Mouse (Mus musculus): ENCODE results near the gene Chn1. TPM values are rescaled to one million over a fixed set of nuclear protein-coding genes. Genes with fewer than 3 reads are reported as not detected.

The Chn1 gene
- polyA plus RNA-seq, 1 experiment from 2014 or later = 93.8 TPM

GRCm38 (mm10) chr2:73657961-73658360 lies 117.2 kb downstream of the Chn1 start:
- Histone ChIP-seq H3K4me1 (peaks cover 28% of the 10 kb centered on the region), H3K9me3 (replicated peaks) (no peaks in the 10 kb centered on the region), H3K36me3 (no peaks in the 10 kb centered on the region), H3K9ac (no peak overlapping the region), H3K27me3 (no peaks in the 10 kb centered on the region), H3K27ac (no peak overlapping the region), H3K4me3 (no peak overlapping the region), H3K4me2 (replicated peaks) (no peak overlapping the region)
- ATAC-seq (ENCODE audit: low FRiP score) = no peak
- WGBS = 88% methylated on average over 3 of the region's 3 CpGs

DNA sequence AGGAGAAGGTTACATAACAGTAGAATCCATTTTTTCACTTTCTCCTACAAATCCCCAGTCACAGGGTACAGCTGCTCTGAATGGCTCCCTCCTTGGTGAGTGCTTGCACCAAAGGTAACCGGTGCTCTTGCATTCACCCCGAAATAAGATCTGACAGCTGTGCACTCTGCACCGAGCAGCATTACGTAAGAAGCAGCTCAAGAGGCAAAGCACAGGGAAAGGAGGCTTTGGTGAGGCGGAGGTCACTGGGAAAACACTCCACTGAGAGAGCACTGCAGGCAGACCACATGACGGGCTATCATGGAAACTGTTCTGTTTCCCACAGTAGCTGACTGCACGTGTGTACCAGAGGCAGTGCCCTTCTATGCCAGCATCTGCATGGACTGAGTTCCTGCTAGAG lies 118.0 kb downstream of the Chn1 start:
- H3K4me3 ChIP-seq = no peak overlapping the region
- H3K9ac ChIP-seq = no peak overlapping the region
- no peak overlapping the region for H3K4me2 ChIP-seq (replicated peaks)
- 52% methylated on average over 7 of the region's 7 CpGs for WGBS
- no peaks in the 10 kb centered on the region for H3K9me3 ChIP-seq (replicated peaks)
- ATAC-seq (ENCODE audit: low FRiP score) = no peak
- no peaks in the 10 kb centered on the region for H3K27me3 ChIP-seq
- no peak overlapping the region for H3K27ac ChIP-seq
- peaks cover 28% of the 10 kb centered on the region for H3K4me1 ChIP-seq
- H3K36me3 ChIP-seq = no peaks in the 10 kb centered on the region

DNA sequence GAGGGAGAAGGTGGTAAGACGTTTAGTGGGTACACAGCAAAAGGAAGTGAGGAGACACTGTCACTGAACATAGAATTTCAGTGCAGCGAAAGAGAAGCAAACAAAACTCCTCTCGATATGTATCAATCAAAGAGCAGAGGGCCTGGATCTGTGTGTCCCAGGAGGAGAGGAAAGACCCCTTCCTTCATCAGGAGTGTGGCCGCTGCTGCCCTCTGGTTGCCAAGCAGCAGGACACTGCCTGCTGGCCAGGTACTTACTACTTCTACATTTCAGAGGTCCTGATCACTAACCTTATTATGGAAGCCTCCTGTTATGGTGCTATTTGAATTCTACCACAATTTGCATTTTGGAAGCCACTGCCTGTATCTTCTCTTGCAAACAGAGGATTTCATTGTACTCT lies 119.5 kb downstream of the Chn1 start:
- H3K9me3 ChIP-seq (replicated peaks) = no peaks in the 10 kb centered on the region
- H3K27me3 ChIP-seq = no peaks in the 10 kb centered on the region
- H3K36me3 ChIP-seq = no peaks in the 10 kb centered on the region
- ATAC-seq (ENCODE audit: low FRiP score) = no peak
- H3K4me3 ChIP-seq = no peak overlapping the region
- no peak overlapping the region for H3K4me2 ChIP-seq (replicated peaks)
- WGBS = 72% methylated on average over 4 of the region's 4 CpGs
- H3K4me1 ChIP-seq = peaks cover 23% of the 10 kb centered on the region
- H3K27ac ChIP-seq = no peak overlapping the region
- H3K9ac ChIP-seq = no peak overlapping the region

DNA sequence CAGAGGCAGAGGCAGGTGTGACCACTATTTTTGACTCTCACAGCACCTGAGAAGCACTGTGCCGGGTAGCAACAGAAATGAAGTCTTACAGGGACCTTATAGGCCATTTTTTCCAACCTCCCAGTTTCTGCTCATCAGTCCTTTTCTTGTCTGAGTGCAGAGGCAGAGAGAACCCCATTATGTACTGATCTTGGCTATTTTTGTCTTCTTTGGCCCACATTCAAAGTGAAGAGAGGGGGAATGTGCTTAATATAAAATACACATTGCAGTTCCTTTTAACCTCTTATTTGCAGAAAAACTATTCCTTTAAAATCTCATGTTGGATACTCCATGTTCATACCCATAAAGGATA lies 120.3 kb downstream of the Chn1 start:
- Histone ChIP-seq H3K27ac (no peak overlapping the region), H3K36me3 (no peaks in the 10 kb centered on the region), H3K4me3 (no peak overlapping the region), H3K9me3 (replicated peaks) (no peaks in the 10 kb centered on the region), H3K4me1 (peaks cover 16% of the 10 kb centered on the region), H3K4me2 (replicated peaks) (no peak overlapping the region), H3K27me3 (no peaks in the 10 kb centered on the region), H3K9ac (no peak overlapping the region)
- ATAC-seq (ENCODE audit: low FRiP score) = no peak
- 88% methylated on average over 1 of the region's 1 CpGs for WGBS

DNA sequence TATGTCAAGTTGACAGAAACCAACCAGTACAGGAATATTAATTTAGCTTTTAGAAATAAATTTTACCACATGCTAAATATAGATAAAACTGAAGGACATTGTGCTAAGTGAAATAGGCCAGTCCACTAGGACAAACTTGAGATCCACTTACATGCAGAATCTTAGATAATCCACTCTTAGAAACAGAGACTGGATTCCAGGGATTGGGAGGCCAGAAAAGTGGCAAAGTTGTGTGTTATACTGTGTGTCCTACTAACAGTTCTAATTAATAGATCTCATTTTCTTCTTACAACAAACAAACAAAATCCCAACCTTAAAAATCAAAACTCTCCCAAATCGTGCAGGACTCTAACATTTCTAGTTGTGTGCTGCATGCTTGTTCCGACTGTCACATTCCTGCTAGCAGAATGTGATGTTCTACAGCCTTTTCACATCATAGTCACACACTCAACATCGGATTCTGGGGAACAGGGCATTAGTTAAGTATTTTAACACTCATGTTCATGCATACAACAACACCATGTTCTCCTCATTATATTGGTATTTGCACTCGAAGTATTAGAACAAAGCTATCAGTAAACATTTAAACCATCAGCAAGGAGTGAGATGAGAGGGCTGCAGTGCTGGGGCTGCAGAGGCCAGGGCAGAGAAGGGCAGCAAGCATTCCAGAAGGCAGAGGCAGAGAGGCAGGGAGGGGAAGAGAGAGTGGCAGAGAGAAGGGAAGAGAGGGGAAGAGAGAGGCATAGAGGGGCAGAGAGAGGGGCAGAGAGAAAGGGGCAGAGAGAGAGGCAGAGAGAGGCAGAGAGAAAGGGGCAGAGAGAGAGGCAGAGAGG lies 120.9 kb downstream of the Chn1 start:
- 79% methylated on average over 4 of the region's 4 CpGs for WGBS
- Histone ChIP-seq H3K27me3 (no peaks in the 10 kb centered on the region), H3K27ac (no peak overlapping the region), H3K9me3 (replicated peaks) (no peaks in the 10 kb centered on the region), H3K4me2 (replicated peaks) (no peak overlapping the region), H3K4me1 (peaks cover 12% of the 10 kb centered on the region), H3K36me3 (no peaks in the 10 kb centered on the region), H3K9ac (no peak overlapping the region), H3K4me3 (no peak overlapping the region)
- no peak for ATAC-seq (ENCODE audit: low FRiP score)

DNA sequence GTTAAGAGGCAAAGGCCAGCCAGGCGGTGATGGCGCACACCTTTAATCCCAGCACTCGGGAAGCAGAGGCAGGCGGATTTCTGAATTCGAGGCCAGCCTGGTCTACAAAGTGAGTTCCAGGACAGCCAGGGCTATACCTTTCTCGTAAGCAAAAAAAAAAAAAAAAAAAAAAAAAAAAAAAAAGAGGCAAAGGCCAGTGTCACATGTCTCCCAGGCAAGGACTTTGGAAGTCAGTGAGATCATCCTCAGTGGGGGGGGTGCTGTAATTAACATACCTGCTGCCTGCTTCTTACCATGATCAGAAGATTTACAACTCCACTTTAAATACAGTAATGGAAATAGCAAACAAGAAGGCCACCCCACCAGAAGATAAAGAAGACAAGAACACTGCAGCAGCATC lies 137.5 kb downstream of the Chn1 start:
- no peaks in the 10 kb centered on the region for H3K27me3 ChIP-seq
- WGBS = 91% methylated on average over 6 of the region's 6 CpGs
- ATAC-seq (ENCODE audit: low FRiP score) = no peak
- H3K4me2 ChIP-seq (replicated peaks) = no peak overlapping the region
- no peak overlapping the region for H3K27ac ChIP-seq
- H3K4me3 ChIP-seq = no peak overlapping the region
- H3K36me3 ChIP-seq = no peaks in the 10 kb centered on the region
- no peaks in the 10 kb centered on the region for H3K4me1 ChIP-seq
- no peaks in the 10 kb centered on the region for H3K9me3 ChIP-seq (replicated peaks)
- no peak overlapping the region for H3K9ac ChIP-seq

- Histone ChIP-seq H3K4me2 (replicated peaks) (no peak overlapping the region), H3K27ac (no peak overlapping the region), H3K4me1 (no peaks in the 10 kb centered on the region), H3K9me3 (replicated peaks) (no peaks in the 10 kb centered on the region), H3K4me3 (no peak overlapping the region), H3K36me3 (peaks cover 5% of the 10 kb centered on the region), H3K9ac (no peak overlapping the region), H3K27me3 (no peaks in the 10 kb centered on the region)
- 81% methylated on average over 3 of the region's 3 CpGs for WGBS
- ATAC-seq (ENCODE audit: low FRiP score) = no peak
Observed at GRCm38 (mm10) chr2:73636387-73636786, 138.8 kb downstream of the Chn1 start.

- Histone ChIP-seq H3K9ac (no peak overlapping the region), H3K36me3 (peaks cover 13% of the 10 kb centered on the region), H3K27me3 (no peaks in the 10 kb centered on the region), H3K27ac (no peak overlapping the region), H3K9me3 (replicated peaks) (no peaks in the 10 kb centered on the region), H3K4me2 (replicated peaks) (no peak overlapping the region), H3K4me3 (no peak overlapping the region), H3K4me1 (no peaks in the 10 kb centered on the region)
- no peak for ATAC-seq (ENCODE audit: low FRiP score)
- WGBS = 89% methylated on average over 7 of the region's 7 CpGs
Observed at GRCm38 (mm10) chr2:73631816-73632215, 143.3 kb downstream of the Chn1 start.

- 65% methylated on average over 4 of the region's 4 CpGs for WGBS
- no peaks in the 10 kb centered on the region for H3K27me3 ChIP-seq
- H3K9me3 ChIP-seq (replicated peaks) = no peaks in the 10 kb centered on the region
- H3K36me3 ChIP-seq = peaks cover 44% of the 10 kb centered on the region
- H3K4me2 ChIP-seq (replicated peaks) = no peak overlapping the region
- no peaks in the 10 kb centered on the region for H3K4me1 ChIP-seq
- ATAC-seq (ENCODE audit: low FRiP score) = no peak
- no peak overlapping the region for H3K9ac ChIP-seq
- H3K4me3 ChIP-seq = no peak overlapping the region
- no peak overlapping the region for H3K27ac ChIP-seq
Observed at GRCm38 (mm10) chr2:73618486-73619052, 156.6 kb downstream of the Chn1 start.

- Histone ChIP-seq H3K4me1 (no peaks in the 10 kb centered on the region), H3K36me3 (peaks cover 38% of the 10 kb centered on the region), H3K9ac (no peak overlapping the region), H3K27ac (no peak overlapping the region), H3K4me2 (replicated peaks) (no peak overlapping the region), H3K9me3 (replicated peaks) (no peaks in the 10 kb centered on the region), H3K27me3 (no peaks in the 10 kb centered on the region), H3K4me3 (no peak overlapping the region)
- WGBS = 84% methylated on average over 17 of the region's 17 CpGs
- no peak for ATAC-seq (ENCODE audit: low FRiP score)
Observed at GRCm38 (mm10) chr2:73616434-73617057, 158.6 kb downstream of the Chn1 start.

DNA sequence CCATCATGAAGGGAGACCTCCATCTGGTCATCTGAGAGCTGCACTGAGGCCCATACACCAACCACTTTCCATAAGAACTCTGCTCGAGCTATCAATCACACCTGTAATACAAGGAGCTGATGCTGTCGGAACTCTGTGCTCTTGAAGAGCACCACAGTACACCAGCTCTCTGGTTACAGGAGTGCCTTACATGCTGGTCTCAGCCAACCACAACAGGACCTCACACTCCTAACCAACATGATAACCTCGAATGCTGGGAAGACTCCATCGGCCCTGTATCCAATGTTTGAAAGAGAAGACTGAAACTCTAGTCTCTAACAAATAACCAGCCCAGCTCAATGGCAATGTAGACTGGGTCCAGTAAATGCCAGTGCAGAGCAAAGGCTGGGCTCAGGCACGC lies 159.7 kb downstream of the Chn1 start:
- Histone ChIP-seq H3K4me2 (replicated peaks) (no peak overlapping the region), H3K27me3 (no peaks in the 10 kb centered on the region), H3K27ac (no peak overlapping the region), H3K9ac (no peak overlapping the region), H3K4me1 (no peaks in the 10 kb centered on the region), H3K36me3 (peaks cover 48% of the 10 kb centered on the region), H3K4me3 (no peak overlapping the region), H3K9me3 (replicated peaks) (no peaks in the 10 kb centered on the region)
- 93% methylated on average over 5 of the region's 5 CpGs for WGBS
- ATAC-seq (ENCODE audit: low FRiP score) = no peak

GRCm38 (mm10) chr2:73614303-73614702 lies 160.8 kb downstream of the Chn1 start:
- H3K27ac ChIP-seq = no peak overlapping the region
- WGBS = 96% methylated on average over 8 of the region's 8 CpGs
- no peak for ATAC-seq (ENCODE audit: low FRiP score)
- no peak overlapping the region for H3K9ac ChIP-seq
- H3K27me3 ChIP-seq = no peaks in the 10 kb centered on the region
- H3K4me3 ChIP-seq = no peak overlapping the region
- H3K4me1 ChIP-seq = no peaks in the 10 kb centered on the region
- peaks cover 54% of the 10 kb centered on the region for H3K36me3 ChIP-seq
- H3K4me2 ChIP-seq (replicated peaks) = no peak overlapping the region
- no peaks in the 10 kb centered on the region for H3K9me3 ChIP-seq (replicated peaks)

GRCm38 (mm10) chr2:73612941-73613340 lies 162.2 kb downstream of the Chn1 start:
- Histone ChIP-seq H3K9ac (no peak overlapping the region), H3K36me3 (peaks cover 51% of the 10 kb centered on the region)
- no peak for ATAC-seq (ENCODE audit: low FRiP score)

More at GRCm38 (mm10) chr2:73612941-73613340, 162.2 kb downstream of the Chn1 start:
- WGBS = 92% methylated on average over 7 of the region's 7 CpGs
- no peak overlapping the region for H3K4me2 ChIP-seq (replicated peaks)
- no peak overlapping the region for H3K4me3 ChIP-seq
- no peak overlapping the region for H3K27ac ChIP-seq
- no peaks in the 10 kb centered on the region for H3K27me3 ChIP-seq
- no peaks in the 10 kb centered on the region for H3K9me3 ChIP-seq (replicated peaks)
- no peaks in the 10 kb centered on the region for H3K4me1 ChIP-seq

All from hindbrain, embryonic 12.5 days (tissue).